Mouse (Mus musculus) G1E (cell line): Measurements from ENCODE around the gene Pltp.

Experiments used
- CTCF ChIP-seq: IDR thresholded peaks from 2 replicates; pipeline ENCODE4 v1.5.1; 2012; ENCODE audit warnings: low read depth, low read length, inconsistent platforms, mixed read lengths
- TAL1 ChIP-seq: conservative IDR thresholded peaks from 2 replicates; pipeline ENCODE4 v1.6.1; 2012; ENCODE audit warnings: low read depth, low read length, inconsistent platforms, mixed read lengths

DNA sequence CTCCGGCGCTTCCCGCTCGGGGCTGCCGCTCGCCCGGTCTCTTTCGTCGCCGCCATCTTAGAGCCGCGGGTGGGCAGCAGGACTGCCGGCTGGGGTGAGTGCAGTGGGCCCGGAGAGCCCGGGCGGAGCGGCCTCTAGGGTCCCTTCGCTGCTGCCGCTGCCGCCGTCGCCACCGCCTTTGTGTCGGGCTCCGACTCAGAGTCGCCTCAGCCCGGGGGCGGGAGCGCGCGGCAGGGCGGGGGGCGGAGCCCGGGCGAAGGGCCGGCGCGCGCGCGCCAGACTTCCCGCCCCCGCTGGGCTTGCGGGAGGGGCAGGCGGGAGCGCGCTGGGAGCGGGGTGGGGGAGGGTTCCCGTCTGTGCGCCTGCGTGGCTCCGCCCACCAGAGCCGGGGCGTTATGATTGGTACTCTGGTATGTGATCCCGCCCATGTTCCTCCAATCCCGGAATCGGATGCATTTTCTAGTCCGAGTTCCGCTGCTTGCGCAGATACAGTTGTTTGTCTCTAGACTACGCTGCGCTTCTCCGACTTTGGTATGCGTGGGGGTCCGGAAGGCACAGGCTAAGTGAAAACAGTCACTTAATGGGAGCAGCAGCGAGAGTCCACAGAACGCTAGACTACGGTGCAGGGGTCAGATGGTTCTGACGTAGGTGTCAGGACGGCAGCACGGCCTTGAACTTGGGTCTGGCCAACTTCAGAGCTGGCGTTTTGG, 22.2 kb upstream of the Pltp start:
- TF ChIP-seq CTCF (no peak), TAL1 (no peak)
